Mouse (Mus musculus): ENCODE measurements around the gene Il4ra. TPM values are rescaled to one million over a fixed set of nuclear protein-coding genes. Genes with fewer than 3 reads are reported as not detected.

Il4ra gene
- total RNA-seq (2022), result 10 to 100 TPM in 2 of 4 experiments, 1 to 10 TPM in 2; 4.8 to 12.4 (median 8.4) TPM

DNA sequence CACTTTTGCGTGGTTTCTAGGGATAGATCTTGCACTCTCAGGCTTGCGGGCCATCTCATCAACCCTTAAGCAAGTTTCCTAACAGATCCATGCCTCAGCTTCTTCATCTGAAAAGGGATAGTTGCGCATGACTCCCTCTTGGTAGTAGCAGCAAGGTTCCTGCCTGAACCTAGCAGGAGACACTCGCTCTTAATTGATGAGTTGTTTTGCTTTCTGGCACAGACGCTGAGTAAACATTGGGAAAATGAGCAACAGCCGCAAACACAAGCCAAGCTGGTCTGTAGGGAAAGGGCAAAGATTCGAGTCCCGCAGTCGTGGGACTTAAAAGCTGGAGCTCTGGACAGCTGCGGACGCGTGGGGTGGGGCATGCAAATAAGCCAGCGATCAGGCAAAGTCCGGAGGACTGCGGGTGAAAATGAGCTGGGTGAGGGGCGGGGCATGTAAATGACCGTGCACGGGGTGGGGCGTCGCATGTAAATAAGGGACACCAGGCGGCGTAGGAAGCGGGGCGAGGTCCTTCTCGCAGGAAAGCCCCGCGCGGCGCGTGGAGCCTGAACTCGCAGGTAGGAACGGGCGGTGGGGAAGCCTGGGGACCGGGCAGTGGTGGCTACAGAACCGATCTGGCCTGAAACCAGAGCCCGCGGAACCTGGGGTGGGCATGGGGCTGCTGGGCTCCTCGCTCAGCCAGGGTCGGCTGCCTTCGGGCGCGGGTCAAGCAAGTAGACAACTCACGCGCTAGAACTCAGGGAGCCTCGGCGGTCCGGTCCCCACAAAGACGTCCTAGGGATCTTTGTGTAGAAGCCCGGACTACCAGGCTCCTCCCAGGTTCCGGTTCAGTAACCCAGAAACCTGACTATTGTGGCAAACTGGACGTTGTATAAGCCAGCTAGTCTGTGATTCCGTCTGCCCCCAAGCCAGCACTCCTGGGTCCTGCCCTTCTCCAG lies at the start of gene Il4ra:
Il4ra (plus strand) TSS at position 355 of the 944 bp plus-strand sequence.
- peak; percentile 38 to 52 for DNase-seq (ENCODE audit: low spot score in 2 of 2)

DNA sequence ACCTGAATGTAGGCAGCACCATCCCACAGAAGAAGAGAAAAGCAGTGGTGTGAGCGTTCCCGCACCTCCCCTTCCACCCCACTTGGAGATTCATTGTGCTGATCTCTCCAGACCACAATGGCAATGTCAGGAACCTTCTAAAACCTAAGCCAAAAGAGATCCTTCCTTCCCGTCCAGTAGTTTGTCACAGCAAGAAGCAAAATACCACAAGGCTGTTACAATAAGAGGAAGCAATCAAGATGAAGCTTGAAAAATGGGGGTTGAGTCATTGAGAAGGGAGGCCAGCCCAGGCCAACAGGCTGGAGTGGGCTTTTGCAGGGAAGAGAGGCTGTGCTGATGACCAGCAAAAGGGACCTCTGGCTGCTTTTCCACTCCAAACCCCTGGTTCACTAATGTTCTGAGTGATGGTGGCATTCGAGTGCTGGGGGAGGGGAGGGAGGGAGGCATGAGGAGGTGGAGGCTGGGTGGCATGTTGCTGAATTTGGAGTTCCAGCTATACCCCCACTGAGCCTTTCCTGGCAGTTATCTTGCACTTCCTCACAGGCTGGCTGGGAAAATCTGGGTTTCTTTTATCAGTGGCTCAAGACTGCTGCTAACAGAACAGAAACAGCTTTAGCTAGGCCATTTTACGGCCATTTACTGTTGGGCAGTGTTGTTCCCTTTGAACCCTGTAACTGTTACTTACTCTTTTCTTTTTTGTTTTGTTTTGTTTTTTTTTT lies 48.4 kb upstream of the Il4ra start:
- DNase-seq (ENCODE audit: low spot score in 2 of 2), result no peak

DNA sequence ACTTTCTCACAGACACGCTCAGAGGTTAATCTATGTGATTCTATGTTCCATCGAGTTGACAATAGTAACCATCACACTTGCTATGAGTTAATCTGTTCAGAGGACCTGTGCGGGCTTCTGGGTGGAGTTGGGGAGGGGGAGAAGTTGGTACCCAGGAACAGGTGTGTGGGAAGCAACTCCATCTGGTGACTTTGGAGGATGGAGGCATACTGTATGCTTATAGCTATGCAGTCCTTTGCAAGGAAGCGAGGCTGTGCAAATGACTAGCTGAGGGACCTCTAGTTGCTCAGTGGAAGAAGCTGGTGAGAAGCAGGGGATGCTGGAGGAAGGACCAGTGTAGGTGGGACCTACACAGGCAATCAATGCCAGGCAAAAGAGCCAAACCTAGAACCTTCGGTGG lies 47.3 kb upstream of the Il4ra start:
- DNase-seq (ENCODE audit: low spot score in 2 of 2), result peak; percentile 14 to 32

DNA sequence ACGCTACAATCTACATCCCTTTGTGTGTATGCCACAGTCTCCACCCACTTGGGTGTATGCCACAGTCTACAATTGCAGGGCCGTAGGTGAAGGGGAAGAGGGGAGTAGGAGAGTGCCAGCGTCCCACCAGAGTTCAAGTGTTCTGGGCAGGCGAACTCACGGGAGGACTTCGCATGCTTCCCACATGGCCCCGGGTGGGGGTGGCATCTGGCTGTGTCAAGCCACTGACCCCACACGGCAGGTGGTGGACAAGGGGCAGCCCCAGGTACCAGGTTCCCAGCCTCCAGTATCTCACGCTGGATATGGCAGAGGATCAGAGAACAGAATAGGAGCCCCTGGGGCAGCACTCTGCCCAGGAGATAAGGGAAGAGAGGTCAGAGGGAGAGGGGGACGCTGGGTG lies 46.4 kb upstream of the Il4ra start:
- no peak for DNase-seq (ENCODE audit: low spot score in 2 of 2)

DNA sequence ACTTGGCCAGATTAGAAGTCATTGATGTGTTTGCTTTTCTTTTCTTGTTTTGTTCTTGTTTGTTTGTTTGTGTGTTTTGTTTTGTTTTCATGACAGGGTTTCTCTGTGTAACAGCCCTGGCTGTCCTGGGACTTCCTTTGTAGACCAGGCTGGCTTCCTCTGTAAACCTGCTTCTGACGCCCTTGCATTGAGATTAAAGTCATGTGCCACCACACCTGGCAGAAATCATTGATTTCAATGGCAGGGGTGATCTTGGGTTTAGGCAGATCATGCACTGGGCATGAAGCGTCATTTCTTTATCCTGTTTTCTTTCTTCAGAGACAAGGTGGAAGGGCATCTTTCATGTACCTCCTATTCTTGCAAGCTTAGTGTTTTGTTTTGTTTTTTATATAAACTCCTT lies 44.6 kb upstream of the Il4ra start:
- no peak for DNase-seq (ENCODE audit: low spot score in 2 of 2)

DNA sequence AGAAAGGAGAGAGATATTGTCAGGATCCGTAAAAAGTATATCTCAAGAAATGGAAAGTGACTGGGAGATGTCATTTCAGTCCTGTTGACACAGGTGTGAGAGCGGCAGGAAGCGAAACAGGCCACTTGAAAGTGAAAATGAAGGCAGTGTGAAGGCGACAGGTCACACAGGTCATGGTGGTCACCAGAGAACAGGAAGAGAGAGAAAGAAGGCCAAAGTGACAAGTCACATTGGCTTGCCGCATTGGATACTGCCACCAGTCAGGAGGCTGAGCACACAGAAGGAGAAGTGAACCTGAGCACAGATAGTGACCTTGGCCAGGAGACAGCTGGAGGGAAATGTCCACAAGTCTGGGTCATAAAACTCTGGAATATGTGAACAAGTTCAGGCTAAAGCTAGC lies 40.5 kb upstream of the Il4ra start:
- no peak for DNase-seq (ENCODE audit: low spot score in 2 of 2)

DNA sequence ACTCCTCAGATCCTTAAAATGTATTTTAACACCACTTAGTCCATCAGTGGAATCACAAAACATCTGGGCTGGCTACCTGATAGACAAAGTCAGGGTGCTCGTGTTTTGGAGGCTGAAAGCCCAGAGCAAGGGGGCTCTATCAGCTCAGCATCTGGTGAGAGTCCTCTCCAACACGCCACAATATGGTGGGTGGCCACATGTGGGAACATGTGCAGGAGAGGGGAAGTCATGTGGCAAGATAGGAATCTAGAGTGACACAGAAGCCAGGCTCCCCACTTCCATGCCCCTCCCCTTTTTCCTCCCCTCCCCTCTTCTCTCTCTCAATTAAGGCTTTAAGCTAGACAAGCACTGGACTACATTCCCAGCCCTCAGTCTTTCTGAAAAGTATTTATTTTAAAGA lies 40.1 kb upstream of the Il4ra start:
- DNase-seq (ENCODE audit: low spot score in 2 of 2), result no peak

DNA sequence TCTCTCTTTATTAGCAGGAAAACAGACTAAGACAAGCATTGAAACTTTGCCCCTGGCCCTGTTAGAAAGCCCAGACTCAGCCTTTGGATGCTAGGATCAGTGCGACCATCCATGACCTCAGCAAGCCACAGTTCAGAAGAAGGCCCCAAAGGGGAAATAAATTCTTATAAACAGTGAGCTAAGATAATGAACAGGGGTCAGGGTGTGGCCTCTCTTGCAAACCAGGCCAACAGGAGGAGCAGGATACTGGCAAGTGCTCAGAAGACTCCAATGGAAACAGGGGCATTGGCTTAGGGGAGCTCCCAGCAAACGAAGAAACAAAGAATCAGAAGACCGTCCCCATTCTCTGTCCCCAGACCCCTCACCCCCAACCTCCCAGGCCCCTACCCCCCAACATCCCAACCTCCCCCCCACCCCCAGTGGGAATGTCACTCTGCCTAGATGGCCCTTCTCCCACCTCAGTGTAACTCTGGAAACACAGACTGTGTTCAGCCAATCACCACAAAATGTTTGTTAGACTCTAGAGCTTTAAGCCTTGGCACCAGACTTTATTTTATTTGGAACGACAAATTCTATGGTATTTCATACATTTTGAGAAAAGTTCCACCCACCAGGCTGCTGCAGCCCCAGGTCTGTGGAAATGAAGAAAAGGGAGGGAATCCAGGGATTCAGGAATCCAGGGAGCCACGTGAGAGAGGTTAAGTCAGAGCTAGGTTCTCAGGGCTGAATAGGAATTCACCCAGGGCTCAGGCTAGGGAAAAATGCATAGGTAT lies 36.7 kb upstream of the Il4ra start:
- DNase-seq (ENCODE audit: low spot score in 2 of 2), result no peak

DNA sequence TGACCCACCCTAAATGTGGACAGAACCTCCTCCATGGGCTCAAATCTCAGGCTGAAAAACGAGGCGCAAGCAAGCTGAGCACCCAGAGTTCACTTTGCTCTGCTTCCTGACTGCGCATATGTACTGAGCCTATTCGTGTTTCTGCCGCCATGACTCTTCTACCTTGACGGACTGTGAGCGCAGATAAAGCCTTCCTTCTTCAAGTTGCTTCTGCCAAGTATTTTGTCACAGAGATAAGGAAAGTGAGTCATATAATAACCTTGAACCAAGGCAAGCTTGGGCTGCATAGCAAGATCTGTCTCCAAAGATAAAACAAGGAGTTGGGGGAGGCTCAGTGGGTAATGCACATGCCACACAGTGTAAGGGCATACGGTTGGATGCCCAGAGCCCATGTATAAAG lies 35.2 kb upstream of the Il4ra start:
- DNase-seq (ENCODE audit: low spot score in 2 of 2), result no peak

DNA sequence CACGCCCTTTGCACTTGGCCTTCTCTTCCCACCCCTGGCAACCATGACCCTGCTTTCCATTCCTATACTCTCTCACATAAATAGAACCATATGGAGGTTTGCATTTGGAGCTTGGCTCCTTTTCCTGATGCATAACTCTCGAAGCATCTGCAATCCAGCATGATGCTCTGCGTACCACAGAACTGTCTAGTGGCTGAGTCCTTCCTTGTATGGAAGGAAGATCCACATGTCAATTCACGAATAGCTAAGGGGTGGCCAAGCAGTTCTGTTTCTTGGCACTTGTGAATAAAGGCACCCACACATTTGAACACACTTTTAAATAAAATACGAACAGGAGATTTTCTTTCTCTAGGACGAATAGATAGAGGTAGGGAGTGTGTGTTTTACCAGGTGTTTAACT lies 34.5 kb upstream of the Il4ra start:
- no peak for DNase-seq (ENCODE audit: low spot score in 2 of 2)

DNA sequence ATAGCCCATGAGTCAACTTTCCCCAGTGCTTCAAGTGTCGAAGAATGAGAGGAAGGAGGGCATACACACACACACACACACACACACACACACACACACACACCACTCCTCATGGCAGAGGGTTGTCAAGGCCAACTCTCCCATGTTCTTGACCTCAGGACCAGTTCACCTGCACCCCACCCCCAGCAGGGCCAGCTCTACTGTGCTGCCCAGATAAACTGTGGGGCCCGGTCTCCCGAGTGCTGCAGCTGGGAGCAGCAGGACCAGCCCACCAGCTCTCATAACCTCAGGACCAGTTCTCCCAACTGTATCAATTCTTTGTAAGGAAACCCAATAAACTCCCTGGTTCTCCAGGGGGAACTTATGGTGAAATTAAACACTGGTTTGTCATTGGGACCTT lies 32.2 kb upstream of the Il4ra start:
- no peak for DNase-seq (ENCODE audit: low spot score in 2 of 2)

DNA sequence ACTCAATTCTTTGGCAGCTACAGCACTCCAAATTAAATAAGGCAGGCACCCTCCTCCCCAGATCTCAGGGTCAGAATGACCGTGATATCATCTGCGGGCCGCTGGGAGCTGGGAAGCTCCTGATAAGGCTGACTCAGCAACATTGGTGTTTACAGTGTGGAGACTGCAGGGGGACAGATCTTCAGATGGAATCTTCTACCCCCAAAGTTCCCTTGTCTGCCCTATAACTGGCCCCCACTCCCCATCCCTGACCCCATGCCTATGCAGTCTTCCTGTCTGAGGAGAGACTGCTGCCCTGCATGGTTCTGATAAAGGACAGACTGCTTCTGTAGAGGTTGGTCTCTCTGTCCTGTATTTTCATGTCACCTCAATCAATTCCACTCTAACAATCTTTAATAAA lies 28.9 kb upstream of the Il4ra start:
- DNase-seq (ENCODE audit: low spot score in 2 of 2), result no peak

DNA sequence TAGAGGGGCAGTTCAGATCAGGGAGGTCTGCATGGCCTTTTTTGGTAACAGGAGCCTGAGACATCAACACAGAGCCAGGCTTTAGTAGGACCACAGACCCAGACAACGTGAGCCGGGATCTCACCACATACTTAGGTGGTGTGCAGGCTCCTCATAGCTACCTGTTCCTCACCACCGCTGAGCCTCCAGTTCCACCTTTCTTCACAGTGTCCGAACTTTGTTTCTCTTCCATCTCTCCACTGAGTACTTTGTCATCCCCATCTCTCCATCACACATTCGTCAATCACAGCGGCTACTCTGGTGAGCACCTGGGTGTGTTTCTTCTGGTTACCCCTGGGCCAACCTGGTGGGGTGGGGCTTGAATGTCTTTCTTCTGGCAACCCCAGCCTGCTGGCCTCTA lies 24.7 kb upstream of the Il4ra start:
- no peak for DNase-seq (ENCODE audit: low spot score in 2 of 2)

DNA sequence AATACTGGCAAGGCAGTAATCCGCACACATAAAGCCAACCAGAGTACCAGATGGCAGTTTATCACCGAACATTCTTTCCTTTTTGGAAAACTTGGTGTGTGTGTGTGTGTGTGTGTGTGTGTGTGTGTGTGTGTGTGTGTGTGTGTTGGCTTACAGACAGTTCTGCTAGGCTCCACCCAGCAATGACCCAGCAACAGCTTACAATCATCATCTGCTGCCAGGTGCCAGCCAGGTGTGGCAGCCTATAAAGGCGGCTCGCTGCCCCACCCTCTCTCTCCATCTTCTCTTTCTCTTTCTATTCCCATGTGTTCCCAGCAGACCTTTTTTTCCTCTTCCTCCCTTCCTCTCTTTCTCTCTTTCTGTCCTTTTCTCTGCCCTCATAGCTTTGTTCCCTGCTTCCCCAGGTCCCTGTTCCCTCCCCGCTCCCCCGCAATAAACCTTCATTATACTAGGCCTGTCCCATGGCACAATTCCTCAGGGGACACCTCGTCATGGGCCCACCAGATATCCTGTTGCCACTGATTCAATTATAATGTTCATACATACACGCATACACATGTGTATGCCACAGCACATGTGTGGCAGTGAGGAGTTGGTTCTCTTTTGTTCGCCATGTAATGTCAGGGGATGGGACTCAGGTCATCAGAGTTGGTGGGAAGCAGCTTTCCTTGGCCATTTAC lies 23.9 kb upstream of the Il4ra start:
- no peak for DNase-seq (ENCODE audit: low spot score in 2 of 2)

DNA sequence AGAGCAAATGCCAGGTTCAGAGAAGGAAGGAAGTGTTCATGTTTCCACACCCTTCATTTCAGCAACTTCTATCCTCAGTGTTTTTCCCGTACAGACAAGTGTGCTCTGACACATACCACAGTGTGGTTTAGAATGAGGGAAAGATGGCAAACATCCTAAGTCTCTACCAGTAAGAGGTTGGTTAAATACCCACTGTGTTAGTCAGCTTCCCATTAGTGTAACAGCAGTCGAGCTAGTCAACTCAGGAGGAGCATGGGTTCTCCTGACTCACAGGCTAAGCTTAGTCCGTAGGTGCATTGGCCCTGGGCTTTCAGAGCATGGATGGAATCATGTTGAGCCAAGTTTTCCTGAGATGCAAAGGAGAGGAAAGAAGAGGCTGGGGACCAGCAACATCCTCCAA lies 12.6 kb upstream of the Il4ra start:
- DNase-seq (ENCODE audit: low spot score in 2 of 2), result no peak

DNA sequence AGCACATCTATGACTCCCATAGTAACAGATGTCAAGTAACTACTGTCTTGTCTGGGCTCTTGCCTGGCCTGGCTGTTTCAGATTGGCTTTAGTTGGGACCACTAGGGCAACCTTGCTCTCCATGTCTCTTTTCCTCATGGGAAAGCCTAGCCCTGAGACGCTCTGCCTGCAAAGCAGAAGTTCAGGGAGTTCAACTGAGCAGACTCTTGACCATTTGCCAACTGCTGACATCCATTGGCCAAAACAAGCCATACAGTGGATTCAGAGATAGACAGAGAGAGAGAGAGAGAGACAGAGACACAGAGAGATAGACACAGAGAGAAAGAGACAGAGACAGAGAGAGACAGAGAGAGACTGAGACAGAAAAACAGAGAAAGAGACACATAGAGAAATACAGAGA lies 10.9 kb upstream of the Il4ra start:
- DNase-seq (ENCODE audit: low spot score in 2 of 2), result no peak

DNA sequence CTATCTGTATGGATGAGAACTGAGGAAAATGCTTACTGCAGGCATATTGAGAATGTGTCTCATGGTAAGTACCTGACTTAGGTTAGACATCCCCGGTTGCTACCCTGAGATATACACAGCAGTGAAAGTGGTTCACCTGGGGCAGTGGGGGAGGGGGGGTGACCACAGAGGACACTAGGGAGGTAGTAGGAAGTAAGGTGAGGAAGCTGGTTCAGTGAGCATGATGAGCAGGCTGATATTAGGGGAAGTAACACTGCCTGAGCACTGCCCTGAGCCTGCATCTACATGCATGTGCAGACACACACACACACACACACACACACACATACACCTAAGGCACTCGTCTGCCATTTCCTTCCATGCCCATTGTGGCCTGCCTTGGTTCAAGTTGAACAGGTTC lies 10.1 kb upstream of the Il4ra start:
- no peak for DNase-seq (ENCODE audit: low spot score in 2 of 2)

DNA sequence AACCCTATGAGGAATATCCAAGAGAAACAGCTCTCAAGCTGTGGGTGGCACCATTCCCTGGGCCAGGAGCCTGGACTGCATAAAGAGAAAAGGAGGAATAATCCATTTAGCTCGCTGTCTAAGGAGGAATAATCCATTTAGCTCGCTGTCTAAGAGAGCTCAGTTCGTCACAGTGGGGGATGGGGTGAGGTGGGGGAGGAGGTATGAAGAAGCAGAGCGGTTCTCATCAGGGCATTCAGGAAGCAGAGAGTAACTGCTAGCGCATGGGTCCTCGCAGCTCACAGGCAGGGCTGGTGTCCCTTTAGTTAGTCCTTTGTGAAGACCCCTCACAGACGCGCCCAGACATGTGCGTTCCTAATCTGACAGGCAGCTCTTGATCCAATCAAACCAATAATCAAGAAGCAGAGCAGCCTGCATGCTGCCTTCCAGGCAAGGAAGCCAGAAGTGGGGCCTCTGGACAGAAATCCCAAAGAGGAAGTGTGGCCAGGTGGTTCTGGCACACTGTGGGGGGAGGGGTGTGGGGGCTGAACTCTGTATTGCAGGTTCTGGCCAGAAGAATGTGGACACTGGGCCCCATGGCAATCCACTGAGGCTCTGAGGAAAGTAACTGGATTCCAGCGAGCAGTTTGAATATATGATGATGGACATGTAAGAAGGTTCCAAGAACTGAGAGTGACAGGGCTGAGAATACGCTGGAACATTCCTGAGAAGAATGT lies 9.4 kb upstream of the Il4ra start:
- DNase-seq (ENCODE audit: low spot score in 2 of 2), result no peak

DNA sequence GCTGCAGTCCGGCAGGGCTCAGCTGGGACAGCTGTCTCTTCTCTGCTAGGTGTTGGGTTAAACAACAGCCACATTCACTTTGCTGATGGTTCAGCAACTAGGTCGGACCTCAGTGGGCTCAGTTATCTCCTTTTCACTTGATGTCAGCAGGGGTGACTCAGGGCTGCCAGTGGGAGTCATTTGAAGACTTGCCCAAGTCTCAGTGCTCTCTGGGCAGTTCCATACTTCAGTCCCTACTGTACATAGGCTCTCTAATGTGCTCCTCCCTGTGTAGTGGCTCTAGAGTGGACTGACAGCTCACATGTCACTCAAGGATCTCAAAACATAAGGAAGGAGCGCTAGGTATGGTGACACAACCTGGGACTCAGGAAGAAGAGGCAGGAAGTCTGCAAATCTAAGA lies 8.4 kb upstream of the Il4ra start:
- no peak for DNase-seq (ENCODE audit: low spot score in 2 of 2)

DNA sequence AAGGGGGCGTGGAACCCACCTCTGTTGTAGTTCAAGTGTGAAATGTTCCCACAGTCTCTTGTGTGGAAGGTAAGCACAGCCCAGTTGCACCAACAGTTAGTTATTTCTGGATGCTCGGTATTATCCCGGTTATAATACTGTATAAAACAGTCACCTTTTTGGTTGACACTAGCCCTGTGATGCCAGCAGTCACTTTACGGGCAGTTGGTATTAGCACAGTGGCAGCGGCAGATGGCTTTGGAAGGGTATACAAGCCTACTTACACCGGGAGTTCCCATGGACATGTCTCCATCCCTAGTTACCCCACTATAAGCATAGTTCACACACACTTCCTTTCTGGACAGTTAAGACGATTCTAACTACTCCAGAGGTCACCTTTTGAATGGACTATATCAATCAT lies 6.6 kb upstream of the Il4ra start:
- no peak for DNase-seq (ENCODE audit: low spot score in 2 of 2)

DNA sequence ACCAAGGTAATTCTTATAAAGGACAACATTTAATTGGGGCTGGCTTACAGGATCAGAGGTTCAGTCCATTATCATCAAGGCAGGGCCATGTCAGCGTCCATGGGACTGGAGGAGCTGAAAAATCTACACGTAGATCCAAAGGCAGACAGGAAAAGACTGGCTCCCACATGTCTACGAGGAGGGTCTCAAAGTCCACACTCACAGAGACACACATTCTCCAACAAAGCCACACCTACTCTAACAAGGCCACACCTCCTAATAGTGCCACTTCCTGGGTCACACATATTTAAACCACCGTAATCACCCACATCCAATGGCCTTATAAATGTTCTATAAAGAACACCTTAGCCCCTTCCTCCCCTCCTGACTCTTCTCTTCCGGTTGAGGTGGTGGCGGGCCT lies 5.2 kb upstream of the Il4ra start:
- no peak for DNase-seq (ENCODE audit: low spot score in 2 of 2)
